Mouse (Mus musculus) kidney, adult 18-20 months (tissue): Measurements from ENCODE around the gene Nostrin.
A peak's percentile ranks its signal among the peaks of the same experiment; 100 is the strongest.

Experiments used
- DNase-seq: peaks from one replicate; pipeline ENCODE4 v3.0.0; 2021

The Nostrin gene

DNA sequence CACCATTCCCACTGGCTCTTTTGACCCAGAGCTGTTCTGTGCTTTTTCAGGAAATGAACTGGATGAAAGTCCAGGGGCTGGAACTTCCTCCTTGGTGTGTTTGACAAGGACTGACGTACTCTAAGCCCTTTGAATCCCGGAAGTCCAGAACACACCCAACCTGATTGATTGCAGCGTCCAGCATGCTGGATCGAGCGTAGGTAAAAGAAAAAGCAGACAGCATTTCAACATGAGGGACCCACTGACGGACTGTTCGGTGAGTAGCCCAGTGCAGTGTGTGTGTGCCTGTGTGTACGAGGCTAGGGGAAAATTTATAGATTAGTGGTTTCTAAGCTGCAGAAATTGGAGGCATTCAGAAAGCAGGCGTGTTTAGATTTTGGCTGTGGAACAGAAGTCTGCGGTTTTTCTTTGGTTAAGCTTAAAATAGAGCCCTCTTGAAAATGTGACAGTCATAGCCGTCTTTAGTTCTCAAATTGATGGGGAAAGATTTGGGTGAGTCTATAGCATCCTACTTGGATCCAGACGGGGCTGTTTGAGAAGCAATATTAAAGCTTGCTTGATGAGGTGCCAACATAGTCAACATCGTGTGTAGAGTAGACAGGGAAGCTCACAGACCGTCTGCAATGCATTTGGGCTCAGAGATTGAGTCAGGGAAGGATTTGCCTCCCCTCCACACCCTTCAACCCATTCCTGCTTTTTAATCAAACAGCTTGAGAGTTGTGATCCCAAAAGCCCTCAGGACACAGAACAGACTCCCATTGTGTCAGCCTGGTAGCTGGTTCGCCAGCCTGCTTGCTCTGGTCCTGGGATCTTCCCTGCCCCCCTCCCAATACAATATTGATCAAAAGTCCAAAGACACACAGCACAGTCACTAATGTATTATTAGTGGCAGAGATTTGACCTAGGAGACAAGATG is at the start of gene Nostrin:
TSS of gene Nostrin (plus strand) at position 140 of the 916 bp plus-strand sequence.
- DNase-seq, result peak; percentile 27

DNA sequence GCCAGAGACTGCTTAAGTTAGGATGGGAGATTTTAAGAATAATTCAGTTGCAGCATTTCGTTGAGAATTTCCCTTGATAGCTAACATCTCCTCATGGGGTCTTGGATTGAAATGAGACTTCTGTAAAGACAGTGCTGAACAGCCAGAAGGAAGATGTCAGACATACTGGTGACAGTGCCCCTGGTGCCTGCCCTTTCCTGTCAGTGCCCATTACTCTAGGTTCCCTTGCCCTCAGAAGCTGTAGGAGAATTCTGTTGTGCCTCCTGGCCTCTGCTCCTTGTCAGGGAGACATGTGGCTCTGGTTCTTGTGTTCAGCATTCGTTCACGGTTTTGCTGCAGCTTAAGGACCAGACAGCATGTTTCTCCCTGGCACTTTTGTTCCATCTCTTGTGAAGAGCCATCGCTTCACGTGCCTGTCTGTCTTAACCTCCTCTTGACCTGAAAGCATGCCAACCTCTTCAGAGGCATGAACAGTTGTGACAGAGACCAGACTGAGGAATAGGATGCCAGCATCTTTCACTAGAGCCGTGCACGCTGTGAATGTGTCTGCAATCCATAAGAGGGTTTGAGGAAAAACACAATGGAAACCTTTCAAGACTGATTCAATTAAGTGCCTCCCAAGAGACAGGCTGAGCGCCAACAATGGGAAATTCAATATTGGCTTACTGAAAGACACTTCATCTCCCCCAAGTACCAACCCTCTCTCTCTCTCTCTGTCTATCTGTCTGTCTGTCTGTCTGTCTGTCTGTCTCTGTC is 48.9 kb upstream of the Nostrin start:
- no peak for DNase-seq

DNA sequence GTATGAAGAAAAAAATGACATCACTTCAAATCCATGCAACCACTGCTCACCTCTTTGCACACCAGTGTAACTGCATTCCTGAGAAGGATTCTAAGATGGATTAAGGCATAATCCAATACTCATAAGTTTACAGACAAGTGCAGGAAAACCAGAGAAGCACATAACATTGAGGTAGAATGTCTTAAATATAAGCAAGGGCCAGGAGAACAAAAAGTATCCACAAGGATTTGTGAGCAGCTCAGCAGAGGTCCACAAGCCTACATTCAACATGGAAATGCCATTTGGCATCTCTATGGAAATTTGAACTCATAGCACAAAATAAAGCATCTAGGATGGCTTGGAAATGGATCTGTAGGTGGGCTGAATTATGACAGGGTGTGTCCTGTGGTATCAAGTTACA is 39.8 kb upstream of the Nostrin start:
- no peak for DNase-seq

DNA sequence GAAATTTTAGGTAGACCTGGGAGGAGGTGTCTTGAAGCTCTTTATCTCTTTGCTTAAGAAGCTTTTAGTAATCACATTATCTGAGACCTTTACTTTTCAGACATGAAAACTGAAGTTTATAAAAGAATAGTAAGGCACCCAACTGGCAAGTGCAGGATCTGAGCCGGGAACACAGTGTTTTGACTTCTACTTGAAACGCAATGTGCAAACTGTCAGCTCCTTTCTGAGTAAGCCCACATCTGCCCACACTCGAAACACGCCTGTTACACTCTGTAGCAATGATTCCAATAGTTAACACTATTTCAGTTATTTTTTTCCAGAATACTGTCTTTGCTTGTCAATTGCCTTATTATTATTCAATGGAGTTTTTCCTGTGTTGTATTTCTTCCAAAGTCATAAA is 38.8 kb upstream of the Nostrin start:
- no peak for DNase-seq

DNA sequence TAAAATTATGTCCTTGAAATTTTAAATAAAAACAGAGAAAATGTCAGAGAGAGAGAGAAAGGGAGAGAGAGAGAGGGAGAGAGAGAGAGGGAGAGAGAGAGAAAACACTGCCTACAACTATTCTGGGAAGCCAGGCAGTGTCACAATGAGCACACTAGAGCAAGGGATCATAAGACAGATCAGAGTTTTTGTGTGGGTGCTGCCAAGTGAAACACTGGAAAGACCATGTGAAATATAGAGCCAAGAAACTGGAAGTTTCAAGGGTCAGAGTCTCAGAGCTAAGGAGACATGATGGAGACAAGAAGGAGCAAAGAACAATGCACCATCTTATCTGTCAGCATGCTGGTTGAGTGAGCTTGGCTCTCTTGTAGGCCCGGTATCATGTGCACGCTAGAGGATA is 38.1 kb upstream of the Nostrin start:
- DNase-seq, result no peak

DNA sequence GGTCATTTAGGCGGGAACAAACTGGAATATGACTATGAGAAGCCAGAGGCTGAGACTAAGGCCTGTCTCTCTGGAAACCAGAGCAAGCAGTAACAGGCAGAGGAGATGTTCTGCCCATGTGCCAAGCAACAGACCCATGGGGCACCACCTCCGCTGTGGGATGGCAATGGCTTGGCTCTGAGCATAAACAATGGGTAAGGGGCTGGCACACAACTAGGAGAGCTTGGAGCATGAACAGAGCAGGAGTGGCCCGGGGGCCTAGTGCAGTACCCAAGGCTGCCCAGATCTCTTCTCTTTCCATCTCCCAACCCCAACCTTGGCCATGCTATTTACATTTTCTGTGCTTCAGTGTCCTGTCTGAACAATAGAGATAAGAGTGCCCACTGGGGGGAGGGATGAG is 36.9 kb upstream of the Nostrin start:
- no peak for DNase-seq

DNA sequence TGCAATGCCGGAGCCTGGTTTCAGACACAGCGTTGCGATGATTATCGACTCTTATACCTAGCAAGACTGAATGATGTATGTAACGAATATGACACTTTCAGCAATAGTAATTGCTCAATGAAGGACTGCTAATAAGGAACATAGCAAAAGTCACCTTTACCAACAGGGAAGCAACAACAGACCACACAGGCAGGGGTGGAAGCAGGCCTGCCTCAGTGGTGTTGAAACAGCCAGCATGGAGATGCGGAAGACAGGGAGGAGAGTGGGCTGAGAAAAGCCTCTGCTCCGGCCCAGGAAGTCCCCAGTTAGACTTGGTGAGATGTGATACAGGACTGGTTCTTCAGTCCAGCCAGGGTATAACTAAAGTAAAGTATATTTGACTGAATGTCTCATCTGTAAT is 36.5 kb upstream of the Nostrin start:
- no peak for DNase-seq

DNA sequence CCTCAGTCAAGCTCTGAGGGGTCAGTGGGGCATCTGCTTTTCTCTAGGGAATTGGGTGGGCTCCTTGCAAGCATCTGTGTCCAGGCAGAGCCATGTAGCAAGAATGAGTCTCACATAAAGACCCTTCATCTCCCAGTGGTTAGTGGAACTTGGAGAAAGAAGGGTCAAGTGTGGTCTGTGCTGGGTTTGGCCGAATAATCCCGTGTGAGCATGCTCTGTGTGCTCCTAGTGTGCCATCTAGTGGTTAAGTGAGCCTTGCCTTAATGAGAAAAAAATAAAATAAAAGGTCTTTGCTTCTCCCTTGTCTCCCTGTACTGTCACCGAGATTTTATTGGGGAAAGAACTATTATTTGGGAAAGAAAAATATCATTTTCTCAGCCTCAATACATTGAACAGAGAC is 34.9 kb upstream of the Nostrin start:
- peak; percentile 34 for DNase-seq

DNA sequence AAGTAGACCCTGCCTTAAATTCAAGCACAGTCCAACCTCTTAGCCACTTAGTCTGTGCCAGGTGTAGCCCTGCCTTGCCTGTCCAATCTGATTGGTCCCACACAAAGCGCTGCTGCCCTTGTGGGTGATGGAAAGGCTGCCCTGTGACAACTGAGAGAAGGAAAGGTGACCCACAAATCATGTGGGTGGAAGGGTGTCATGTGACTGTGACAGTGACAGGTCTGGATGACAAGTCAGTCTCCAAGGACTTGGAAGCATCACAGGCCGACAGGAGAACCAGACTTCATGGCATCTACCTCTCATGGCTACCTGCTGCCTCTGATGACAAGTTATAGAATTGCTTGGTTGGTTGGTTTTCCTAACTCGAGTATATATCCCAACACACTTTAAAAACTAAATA is 32.1 kb upstream of the Nostrin start:
- no peak for DNase-seq

DNA sequence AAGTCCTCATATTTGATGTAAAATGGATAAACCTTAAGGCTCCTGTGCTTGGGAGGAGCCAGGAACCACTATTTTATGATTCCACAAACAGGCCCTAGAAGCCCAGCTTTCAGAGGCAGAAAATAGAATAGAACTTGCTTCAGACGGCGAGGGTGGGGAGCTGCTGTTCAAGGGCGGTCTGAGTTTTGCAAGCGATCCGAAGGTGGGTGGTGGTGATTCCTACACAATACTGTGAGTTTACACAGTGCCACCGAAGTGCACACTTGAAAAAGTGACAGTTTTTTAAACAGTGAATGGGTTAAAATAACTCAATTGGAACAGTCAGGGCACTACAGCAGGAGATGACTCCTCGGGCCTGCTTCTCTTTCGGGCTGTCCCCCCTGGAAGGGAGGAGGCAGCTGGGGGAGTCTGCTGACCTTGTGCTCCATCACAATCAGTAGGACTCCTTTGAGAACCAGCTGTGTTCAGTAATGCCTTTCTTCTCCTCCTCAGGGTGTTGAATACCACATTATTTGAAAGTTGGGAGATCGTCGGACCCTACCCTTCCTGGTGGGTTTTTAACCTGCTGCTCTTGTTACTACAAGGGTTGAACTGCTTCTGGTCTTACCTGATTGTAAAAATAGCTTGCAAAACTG is 31.0 kb upstream of the Nostrin start:
- DNase-seq, result no peak

DNA sequence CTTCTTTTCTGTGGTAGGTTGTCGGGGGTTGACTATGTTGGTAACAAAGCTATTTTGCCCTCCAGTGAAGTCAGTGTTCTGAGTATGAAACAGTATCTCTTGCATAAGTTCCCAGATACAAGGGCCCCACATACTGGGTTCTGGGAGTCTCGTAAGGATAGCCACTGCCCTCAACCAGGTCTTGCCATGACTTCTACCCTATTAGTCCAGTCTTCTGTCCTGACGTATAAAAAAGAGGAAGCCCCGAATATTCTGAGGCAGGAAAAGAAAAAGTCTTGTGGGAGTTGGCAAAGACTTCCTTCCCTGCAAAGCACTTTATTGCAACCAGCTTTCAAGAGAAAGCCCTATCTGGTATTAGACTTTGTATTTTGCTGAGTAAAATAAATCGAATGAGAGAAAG is 26.4 kb upstream of the Nostrin start:
- no peak for DNase-seq

DNA sequence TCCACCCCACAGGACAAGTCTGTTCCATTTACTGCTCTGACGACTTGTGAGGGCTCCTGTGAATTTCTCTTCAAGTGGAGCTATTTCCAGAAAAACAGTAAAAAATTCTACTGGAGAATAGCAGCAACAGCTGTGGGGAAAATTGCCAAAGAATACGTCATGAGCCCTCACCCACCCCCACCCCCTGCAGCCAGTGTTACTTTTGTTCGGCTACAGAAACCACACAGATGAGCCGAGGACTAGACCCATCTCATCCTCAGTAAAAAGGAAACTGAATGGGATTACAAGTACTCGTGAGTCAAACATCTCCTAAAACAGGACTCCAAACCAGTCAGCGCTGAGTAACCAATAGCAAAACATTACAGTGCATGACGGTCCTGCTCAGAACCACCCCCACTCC is 25.9 kb upstream of the Nostrin start:
- DNase-seq, result no peak

DNA sequence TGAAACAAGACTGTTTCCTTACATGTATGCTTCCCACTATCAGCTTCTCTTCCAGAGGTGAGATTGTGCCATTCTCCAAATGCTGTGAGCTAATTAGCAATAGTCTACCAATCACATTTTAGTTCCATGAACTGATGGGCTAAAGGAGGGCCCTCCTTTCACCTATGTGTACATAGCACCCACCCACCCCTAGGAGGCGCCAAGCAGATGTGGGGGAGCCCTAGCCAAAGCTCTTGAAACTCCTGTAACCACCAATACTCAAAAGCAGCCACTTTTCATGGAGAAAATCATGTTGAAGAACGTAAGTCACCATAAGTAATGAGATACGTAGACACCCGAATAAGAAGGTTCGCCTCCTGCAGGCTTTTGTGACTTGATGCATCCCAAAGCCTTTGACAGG is 23.0 kb upstream of the Nostrin start:
- DNase-seq, result no peak

DNA sequence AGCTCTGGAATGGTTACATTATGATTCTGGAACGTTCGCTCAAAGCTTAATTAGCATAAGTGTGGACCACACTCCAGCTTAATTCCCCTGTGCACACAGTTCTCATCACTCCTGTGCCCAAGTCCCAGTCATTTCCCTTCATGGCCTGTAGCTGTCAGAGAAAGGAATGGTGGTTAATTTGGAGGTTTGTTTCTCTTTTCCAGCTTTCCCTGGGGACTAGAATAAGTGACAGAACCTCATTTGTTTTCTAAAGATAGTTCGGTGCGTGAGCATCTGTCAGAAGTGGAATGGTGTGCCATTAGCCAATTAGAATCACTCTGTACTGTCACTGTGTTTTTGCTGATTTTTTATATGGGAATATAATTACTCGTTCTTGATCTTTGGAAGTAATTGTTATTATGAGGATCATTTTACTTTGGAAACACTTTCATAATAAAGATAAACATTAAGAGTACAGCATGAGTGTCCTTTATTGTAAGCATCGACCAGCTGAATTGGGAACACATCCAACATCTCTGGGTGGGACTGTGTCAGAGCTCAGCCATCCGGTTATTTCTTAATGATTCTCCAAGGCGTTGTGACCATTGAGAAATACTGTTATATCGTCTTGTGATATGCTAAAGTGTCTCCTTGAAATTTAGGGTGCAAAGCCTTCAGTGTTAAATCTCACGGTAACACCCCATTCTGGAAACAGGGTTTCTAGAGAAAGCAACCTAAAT is 21.6 kb upstream of the Nostrin start:
- DNase-seq, result no peak

DNA sequence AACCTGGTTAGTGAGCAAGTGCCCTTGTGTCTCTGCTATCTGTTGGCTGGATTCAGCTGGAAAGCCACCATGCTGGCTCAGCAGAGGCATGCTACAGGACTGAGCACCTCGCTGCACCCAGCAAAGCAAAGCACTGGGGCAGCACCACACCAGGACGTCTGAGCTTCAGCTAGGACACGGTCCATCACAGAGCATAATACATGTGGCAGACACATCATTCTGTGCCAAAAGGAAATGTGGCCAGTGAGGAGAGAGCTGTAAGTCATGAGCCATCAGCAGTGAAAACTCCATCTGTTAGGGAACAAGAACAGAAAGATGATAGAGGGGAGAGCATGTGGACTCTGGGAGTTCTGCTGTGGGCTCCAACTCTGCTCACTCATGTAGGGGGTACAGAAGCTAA is 19.7 kb upstream of the Nostrin start:
- DNase-seq, result no peak

DNA sequence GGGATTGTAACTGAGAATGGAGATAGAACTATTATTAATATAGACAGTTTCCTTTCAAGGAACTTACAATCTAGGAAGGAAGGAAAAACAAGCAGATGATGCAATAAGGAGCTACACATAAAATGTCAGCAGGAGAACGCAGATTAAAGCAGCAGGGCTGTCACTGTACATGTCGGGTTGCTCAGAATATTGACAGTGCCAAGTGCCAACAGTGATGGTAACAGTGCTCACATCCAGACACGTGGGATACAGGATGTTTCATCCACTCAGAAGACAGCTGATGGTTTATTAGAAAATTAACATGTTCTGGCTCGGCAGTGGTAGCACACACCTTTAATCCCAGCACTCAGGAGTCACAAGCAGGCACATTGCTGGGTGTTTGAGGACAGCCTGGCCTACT is 18.8 kb upstream of the Nostrin start:
- no peak for DNase-seq

DNA sequence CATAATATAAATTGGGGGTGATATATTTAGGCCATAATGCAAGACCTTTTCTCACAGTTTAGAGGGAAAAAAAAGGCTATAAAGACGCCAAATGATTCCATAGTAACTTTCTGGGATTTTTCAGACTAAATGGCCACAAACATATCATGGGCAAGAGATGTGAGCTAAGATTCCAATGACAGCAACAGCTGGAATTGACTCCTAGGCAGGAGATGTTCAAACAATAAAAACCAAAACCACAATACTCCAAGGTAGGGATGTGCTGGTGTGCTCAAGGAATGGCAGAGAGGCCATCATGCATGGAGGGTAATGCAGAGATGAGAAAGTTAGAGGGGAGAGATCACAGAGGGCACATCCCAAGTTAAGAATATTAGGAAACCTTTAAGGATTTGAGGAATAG is 16.6 kb upstream of the Nostrin start:
- DNase-seq, result no peak

DNA sequence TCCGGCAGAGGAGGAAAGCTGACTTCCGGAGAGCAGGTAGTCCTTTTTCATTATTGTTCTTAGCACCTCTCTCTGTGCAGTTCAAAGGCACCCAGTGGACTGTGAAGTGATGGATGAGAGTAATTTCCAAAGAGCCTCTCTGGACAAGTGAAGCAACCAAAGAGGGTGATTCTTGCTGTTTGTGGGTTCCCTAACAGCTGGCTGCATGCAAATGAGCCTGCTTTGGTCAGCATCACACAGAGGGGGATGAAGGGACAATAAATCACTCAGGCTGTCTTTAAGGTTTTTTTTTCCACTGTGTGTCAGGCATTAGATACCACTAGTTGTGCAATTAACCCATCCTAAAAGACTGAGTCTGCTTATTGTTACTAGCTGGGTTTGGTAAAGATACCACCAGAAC is 15.9 kb upstream of the Nostrin start:
- no peak for DNase-seq

DNA sequence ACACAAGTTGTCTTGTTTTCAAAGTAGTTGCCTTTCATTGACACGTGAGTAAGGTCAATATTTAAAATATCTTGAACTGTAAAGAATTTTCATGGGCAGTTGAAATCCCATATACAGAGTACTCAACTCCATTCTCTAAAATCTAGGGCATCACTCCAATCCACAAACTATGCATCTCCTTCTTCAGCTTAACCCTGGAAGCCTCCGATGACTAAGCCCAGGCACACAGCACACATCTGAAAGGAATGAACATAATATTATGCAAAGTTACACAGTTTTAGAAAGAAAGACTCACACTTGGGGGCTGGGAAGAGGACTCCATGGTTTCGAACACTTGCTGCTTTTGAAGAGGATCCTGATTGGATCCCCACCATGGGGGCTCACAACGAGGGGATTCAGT is 13.9 kb upstream of the Nostrin start:
- DNase-seq, result no peak

DNA sequence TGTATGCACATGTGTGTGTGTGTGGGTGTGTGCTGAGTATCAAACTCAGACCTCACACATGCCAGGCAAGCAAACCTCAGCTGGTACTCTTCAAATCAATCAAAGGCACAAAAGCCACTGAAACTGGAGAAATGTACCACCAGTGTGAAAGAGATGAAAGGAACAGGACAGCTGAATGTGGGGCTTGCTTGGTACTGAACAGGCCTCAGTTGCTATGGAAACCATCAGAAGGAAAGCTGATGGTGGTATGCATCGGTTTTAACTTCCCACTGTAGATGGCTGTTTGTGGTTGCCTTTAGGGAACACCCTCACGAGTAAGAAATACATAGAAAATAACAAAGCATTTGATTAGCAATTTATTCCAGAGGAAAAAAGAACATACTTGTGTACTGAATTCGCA is 10.2 kb upstream of the Nostrin start:
- DNase-seq, result no peak

DNA sequence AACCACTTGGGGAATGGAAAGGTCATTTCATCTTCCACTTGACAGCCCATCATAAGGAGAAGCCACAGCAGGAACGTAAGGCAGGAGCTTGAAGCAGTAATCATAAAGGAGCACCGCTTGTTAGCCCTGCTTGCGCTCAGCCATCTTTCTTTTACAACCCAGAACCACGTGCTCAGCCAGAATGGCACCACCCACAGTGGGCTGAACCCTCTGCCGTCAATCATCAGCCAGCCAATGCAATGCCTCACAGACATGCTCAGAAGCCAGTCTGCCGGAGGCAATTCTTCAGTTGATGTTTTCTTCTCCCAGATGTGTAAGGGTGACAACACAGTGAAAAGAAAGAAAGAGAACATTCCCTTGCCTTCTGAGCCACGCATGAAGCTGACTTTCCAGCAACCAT is 7.3 kb upstream of the Nostrin start:
- DNase-seq, result no peak

DNA sequence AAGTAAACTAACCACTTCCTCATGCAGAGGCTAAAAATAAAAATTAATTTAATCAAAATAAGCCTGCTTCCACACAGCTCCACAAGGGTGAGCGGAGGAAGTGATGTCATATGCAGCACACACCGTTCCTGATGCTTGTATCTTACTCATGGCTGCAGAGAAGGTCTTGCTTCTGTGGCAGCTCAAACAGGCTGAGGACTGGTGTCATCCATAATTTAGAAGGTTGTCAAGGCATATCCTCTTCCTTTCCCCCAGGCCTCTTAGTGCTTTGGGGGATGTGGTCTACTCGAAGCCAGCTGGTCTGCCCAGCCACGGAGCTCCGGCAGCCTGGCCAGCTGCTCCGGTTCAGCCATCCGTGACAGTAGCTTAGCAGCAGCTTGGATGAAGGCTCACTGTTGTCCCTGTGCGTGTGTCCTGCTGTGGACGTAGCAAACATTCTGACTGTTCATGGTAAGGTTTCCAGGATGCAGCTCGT is 6.6 kb upstream of the Nostrin start:
- peak; percentile 52 for DNase-seq
